Mouse (Mus musculus) Patski (cell line): ENCODE measurements around the gene Chmp1a. TPM values are rescaled to one million over a fixed set of nuclear protein-coding genes. Genes with fewer than 3 reads are reported as not detected.
"Not testable (repeated sequence)": the region's sequence is repeated elsewhere in the genome, so short reads cannot be mapped to it uniquely, and the experiment has no call there.

Experiments
- ATAC-seq: fragments of 100-300 bp; one replicate; pipeline ENCODE4 v1.8.0; 2021
- CTCF ChIA-PET: fragments of 350-600 bp; sonication (Branson Sonifier 250); formaldehyde crosslinking; loops from one replicate; lab custom pipeline; 2022; ENCODE audit warnings: inconsistent platforms; lab: Charles Lee
- POLR2A ChIA-PET: fragments of 350-600 bp; sonication (Branson Sonifier 250); formaldehyde crosslinking; loops from one replicate; lab custom pipeline; 2022; ENCODE audit warnings: antibody characterized with exemption, inconsistent platforms; lab: Charles Lee
- DNase-seq: peaks from one replicate; pipeline ENCODE4 v3.0.0-alpha.2; 2011; ENCODE audit warnings: low read depth, low spot score
- H3K27me3 ChIP-seq: fragments of 371-371 bp; one replicate; pipeline ENCODE4 v1.5.1; 2021
- CTCF ChIP-seq: fragments of 100-300 bp; IDR thresholded peaks from one replicate; pipeline ENCODE4 v1.5.1; 2021
- in situ Hi-C: fragments of 300-500 bp; cut with MboI; formaldehyde crosslinking; loops from 3 replicates; pipeline ENCODE4 v1.11.1; 2018; ENCODE audit warnings: low pct_unique_long_range_greater_than_20kb, mixed read lengths
- polyA plus RNA-seq: library from polyadenylated mRNA; unstranded; gene quantifications from one replicate; pipeline ENCODE4 v1.2.3, GENCODE M21; 2021

Gene Chmp1a
- polyA plus RNA-seq, 1 experiment from 2014 or later: 133 TPM

DNA sequence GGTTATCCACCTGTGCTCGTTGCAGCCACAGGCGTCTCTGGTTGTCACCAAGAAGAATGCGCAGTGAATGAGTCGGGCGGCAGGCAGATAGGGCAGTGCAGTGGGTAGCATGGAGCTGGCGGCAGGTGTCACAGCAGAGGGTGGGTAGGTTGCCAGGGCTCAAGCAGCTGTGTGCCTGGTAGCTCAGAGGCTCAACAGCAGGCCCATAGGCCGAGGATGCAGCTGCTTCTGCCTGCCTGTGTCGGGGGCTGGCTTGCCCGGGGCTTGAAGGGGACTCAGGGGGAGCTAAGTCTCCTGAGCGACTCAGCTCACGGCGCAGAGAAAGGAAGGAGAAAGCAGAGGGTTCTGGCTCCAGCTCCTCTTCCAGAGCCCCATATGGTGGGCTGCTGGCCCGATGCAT, 20.7 kb upstream of the Chmp1a start:
- DNase-seq: no peak
- ChIA-PET CTCF (interaction anchor here (1.0 to 1.3 kb wide), 3 partner anchors 16 to 20 kb away, joined by 3 to 7 read pairs (median 3); partner anchors contain the start of genes Chmp1a and Spata33), POLR2A (interaction anchor here (1.0 to 1.4 kb wide), 2 partner anchors 10 to 17 kb away, joined by 3 to 4 read pairs; no protein-coding TSS in a partner anchor)
- ATAC-seq: no peak
- no peak for TF ChIP-seq CTCF
- H3K27me3 ChIP-seq: no peaks in the 10 kb centered on the region
- in situ Hi-C loops: no loop called here

DNA sequence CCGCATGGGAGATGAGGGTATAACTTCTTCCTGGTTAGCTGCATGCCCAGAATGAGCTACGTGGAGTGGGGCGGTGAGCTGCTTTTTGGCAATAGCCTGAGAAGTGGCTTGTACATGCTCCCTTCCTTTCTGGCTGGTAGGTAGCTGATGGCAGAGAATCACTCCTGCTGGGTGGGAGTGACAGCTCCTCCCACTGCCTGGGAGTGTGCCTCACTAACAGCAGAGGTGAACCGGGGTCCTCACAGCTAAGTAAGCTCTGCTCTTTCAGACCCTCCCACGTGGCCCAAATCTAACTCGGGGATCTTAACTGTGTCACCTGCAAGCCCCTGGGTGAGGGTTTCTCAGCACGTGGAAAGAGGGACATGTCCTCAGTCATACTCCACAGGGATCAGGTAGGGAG, 20.0 kb upstream of the Chmp1a start:
- ChIA-PET POLR2A (no interaction called here), CTCF (no interaction called here)
- in situ Hi-C loops: no loop called here
- ATAC-seq (no peak), DNase-seq (no peak)
- H3K27me3 ChIP-seq: no peaks in the 10 kb centered on the region
- no peak for TF ChIP-seq CTCF

DNA sequence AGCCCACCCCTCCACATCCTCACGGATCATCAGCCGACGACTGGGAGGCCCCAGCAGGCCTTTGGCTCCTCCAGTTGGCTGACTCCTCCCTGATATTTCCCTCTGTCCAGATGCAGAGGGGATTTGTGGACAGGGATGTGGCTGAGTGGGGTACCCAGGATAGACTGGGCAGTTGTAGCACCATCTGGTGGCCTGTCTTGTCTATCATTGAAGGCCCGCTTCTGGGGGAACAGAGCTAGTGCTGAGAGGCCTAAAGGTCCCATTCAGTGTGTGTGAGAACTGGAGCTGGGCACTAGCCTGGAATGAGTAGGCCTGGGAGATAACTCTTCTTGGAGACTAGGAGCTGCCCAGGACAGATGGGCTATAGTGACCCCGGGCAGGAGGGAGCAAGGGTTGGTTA, 19.2 kb upstream of the Chmp1a start:
- DNase-seq (no peak), ATAC-seq (no peak)
- in situ Hi-C loops: no loop called here
- POLR2A ChIA-PET: no interaction called here
- CTCF ChIA-PET: no interaction called here
- TF ChIP-seq CTCF: no peak
- no peaks in the 10 kb centered on the region for H3K27me3 ChIP-seq

GRCm38 (mm10) chr8:123230326-123230725, 17.8 kb upstream of the Chmp1a start:
- ATAC-seq, CTCF ChIA-PET, in situ Hi-C loops, POLR2A ChIA-PET, H3K27me3 ChIP-seq, DNase-seq: not testable (repeated sequence)

- no peak for TF ChIP-seq CTCF
- CTCF ChIA-PET: no interaction called here
- ATAC-seq (no peak), DNase-seq (no peak)
- in situ Hi-C loops: no loop called here
- no peaks in the 10 kb centered on the region for H3K27me3 ChIP-seq
- POLR2A ChIA-PET: no interaction called here
These were observed 15.9 kb upstream of the Chmp1a start for GRCm38 (mm10) chr8:123228416-123228815.

GRCm38 (mm10) chr8:123224278-123225266, 12.0 kb upstream of the Chmp1a start, which contains the start of gene Cdk10:
Gene Cdk10, plus strand, starts transcription at chr8:123224842.
- in situ Hi-C loops: no loop called here
- TF ChIP-seq CTCF: no peak
- ATAC-seq (peak; percentile 28), DNase-seq (peak; percentile 48)
- CTCF ChIA-PET: no interaction called here
- no peaks in the 10 kb centered on the region for H3K27me3 ChIP-seq
- POLR2A ChIA-PET: interaction anchor here (0.6 to 1.4 kb wide), 4 partner anchors 10 to 30 kb away, joined by 3 to 13 read pairs (median 4); partner anchors contain the start of gene Vps9d1

GRCm38 (mm10) chr8:123220917-123221316, 8.4 kb upstream of the Chmp1a start:
- DNase-seq: peak; percentile 41
- TF ChIP-seq CTCF: no peak
- ATAC-seq: peak; percentile 41
- ChIA-PET POLR2A (interaction anchor here (0.9 kb wide), 1 partner anchor 9 kb away, joined by 3 read pairs; the partner anchor contains the start of genes Chmp1a and Spata33), CTCF (no interaction called here)
- no peaks in the 10 kb centered on the region for H3K27me3 ChIP-seq
- in situ Hi-C loops: no loop called here

DNA sequence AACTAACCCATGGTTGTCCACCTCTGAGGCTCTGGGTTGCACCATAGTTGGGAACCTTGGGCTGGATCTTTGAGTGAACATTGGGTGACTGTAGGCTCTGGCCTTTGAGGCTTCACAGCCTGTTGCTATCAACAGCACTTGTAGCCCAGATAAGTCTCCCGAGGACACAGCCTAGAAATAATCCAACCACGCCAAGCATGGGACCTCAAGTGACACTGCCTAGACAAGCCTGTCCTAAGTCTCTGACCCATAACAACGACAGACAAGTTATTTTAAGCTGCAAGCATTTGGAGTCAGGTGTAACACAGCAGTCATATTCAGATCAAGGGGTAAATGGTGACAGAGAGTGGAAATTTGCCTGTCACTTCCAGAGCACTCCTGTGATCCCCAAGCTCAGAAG, 2.9 kb upstream of the Chmp1a start:
- ChIA-PET CTCF (no interaction called here), POLR2A (no interaction called here)
- DNase-seq (no peak), ATAC-seq (no peak)
- no peaks in the 10 kb centered on the region for H3K27me3 ChIP-seq
- in situ Hi-C loops: no loop called here
- no peak for TF ChIP-seq CTCF

DNA sequence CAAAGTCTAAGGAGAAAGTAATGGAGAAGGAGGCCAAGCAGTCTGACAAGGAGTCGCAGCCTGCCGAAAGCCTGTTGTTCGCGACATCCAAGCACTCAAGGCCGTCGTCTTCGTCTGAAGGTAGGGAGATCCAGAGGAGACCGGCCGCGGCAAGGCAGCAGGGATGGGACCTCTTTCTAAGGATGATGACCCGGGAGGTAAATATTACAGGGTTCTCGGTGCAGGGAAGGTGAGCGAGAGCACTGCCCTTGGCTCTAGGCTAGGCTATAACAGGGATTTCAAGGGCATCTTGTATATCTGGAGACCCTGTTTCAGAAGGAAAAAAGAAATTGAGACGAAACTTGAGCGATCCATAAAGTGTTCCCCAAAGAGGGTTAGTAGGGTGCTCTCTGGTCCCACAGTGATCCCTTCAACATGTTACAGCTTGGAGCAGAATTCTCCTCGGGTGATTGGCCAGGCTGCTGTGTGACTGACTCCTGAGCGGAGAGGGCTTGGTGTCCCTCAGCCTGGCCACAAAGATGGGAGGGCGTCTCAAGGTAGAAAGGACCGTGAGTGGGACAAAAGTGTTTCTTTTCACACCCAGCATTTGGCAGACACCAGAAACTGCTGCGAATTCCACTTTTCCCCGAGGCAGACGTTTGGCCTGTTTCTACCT, 682 bp upstream of the Chmp1a start:
- CTCF ChIA-PET: interaction anchor here (0.9 to 2.8 kb wide), 3 partner anchors 11 to 20 kb away, joined by 3 to 7 read pairs (median 5); no protein-coding TSS in a partner anchor
- DNase-seq: no peak
- TF ChIP-seq CTCF: no peak
- in situ Hi-C loops: loop anchor here (5.0 kb wide), 1 partner anchor 306 kb away; no protein-coding TSS in a partner anchor
- ATAC-seq: peak; percentile 33
- POLR2A ChIA-PET: interaction anchor here (0.9 to 1.1 kb wide), 2 partner anchors 15 to 166 kb away, joined by 3 read pairs; no protein-coding TSS in a partner anchor
- H3K27me3 ChIP-seq: no peaks in the 10 kb centered on the region

GRCm38 (mm10) chr8:123211876-123212275, 687 bp downstream of the Chmp1a start:
- in situ Hi-C loops: loop anchor here (5.0 kb wide), 1 partner anchor 305 kb away; no protein-coding TSS in a partner anchor
- no peak for TF ChIP-seq CTCF
- H3K27me3 ChIP-seq: no peaks in the 10 kb centered on the region
- DNase-seq (no peak), ATAC-seq (no peak)
- ChIA-PET CTCF (interaction anchor here (1.4 kb wide), 1 partner anchor 10 kb away, joined by 5 read pairs; no protein-coding TSS in a partner anchor), POLR2A (interaction anchor here (0.6 to 1.2 kb wide), 3 partner anchors 9 to 13 kb away, joined by 3 read pairs; no protein-coding TSS in a partner anchor)
